Mouse (Mus musculus) hindbrain, postnatal 0 days (tissue): Measurements from ENCODE around the gene Cyp2j6. TPM values are rescaled to one million over a fixed set of nuclear protein-coding genes. Genes with fewer than 3 reads are reported as not detected.
A peak's percentile ranks its signal among the peaks of the same experiment; 100 is the strongest.
"Not testable (repeated sequence)": the region's sequence is repeated elsewhere in the genome, so short reads cannot be mapped to it uniquely, and the experiment has no call there.

ENCODE experiments used
- ATAC-seq: fragments of 200-750 bp; cut with Nextera tagmentation; 2 replicates; pipeline ENCODE4 v1.8.0; 2017; ENCODE audit warnings: mild to moderate bottlenecking, moderate TSS enrichment, moderate library complexity
- DNase-seq: peaks from one replicate; pipeline ENCODE4 v3.0.0-alpha.2; 2015; ENCODE audit warnings: low spot score
- H3K27ac ChIP-seq: fragments of 300-500 bp; sonication (generic); 2 replicates; pipeline ENCODE4 v1.5.1; 2014; ENCODE audit warnings: mild to moderate bottlenecking
- H3K27me3 ChIP-seq: fragments of 300-500 bp; sonication (generic); 2 replicates; pipeline ENCODE4 v1.6.1; 2014; ENCODE audit warnings: low read length, mixed read lengths; ENCODE audit not compliant: insufficient read depth
- H3K36me3 ChIP-seq: fragments of 300-500 bp; sonication (generic); 2 replicates; pipeline ENCODE4 v1.6.1; 2014; ENCODE audit warnings: low read length, mixed read lengths; ENCODE audit not compliant: insufficient read depth
- H3K4me1 ChIP-seq: fragments of 300-500 bp; sonication (generic); 2 replicates; pipeline ENCODE4 v1.6.1; 2014; ENCODE audit warnings: antibody characterized with exemption, low read length, mixed read lengths; ENCODE audit not compliant: insufficient read depth
- H3K4me2 ChIP-seq: fragments of 300-500 bp; sonication (generic); 2 replicates; pipeline ENCODE4 v1.6.1; 2014; ENCODE audit warnings: low read depth, mild to moderate bottlenecking, low read length, moderate library complexity, mixed read lengths
- H3K4me3 ChIP-seq: fragments of 300-500 bp; sonication (generic); 2 replicates; pipeline ENCODE4 v1.5.1; 2014; ENCODE audit warnings: low read length
- H3K9ac ChIP-seq: fragments of 300-500 bp; sonication (generic); replicated peaks from 2 replicates; pipeline ENCODE4 v1.6.1; 2014; ENCODE audit warnings: mild to moderate bottlenecking, low read length, moderate library complexity, mixed read lengths
- H3K9me3 ChIP-seq: fragments of 300-500 bp; sonication (generic); 2 replicates; pipeline ENCODE4 v1.6.1; 2016; ENCODE audit warnings: low read length, mixed read lengths
- CTCF ChIP-seq: IDR thresholded peaks from 2 replicates; pipeline ENCODE4 v1.5.1; 2016; ENCODE audit warnings: antibody characterized with exemption, control low read depth, low read depth
- WGBS: fragments of 180-500 bp; shearing (Covaris S2); extraction: QIAGEN DNeasy Blood & Tissue Kit; methylation state at CpG from one replicate; pipeline ENCODE4 v1.1.7; 2014; 5-methylcytosine and 5-hydroxymethylcytosine counted together
- polyA plus RNA-seq: library from polyadenylated mRNA; unstranded; fragments of >200 nt; fragmentation: Nextera tagmentation; extraction: Ambion mirVana; gene quantifications from 2 replicates; pipeline ENCODE4 v1.2.1, GENCODE M21; 2015
- total RNA-seq: library from RNA; depleted of rRNA; stranded (reverse); fragments of >200 nt; gene quantifications from 2 replicates; pipeline ENCODE4 v1.2.3, GENCODE M21; 2014; rRNA removed

Gene Cyp2j6
- total RNA-seq (9.1 and 9.3 TPM in 2 replicates), polyA plus RNA-seq (10.9 and 11.8 TPM in 2 replicates)

GRCm38 (mm10) chr4:96553133-96553819, at the start of gene Cyp2j6:
Gene Cyp2j6 (minus strand): TSS chr4:96553661.
- TF ChIP-seq CTCF: no peak
- peak; percentile 69 for DNase-seq
- no peaks in the 10 kb centered on the region for H3K27me3 ChIP-seq
- H3K4me3 ChIP-seq: peak within 1 kb of the TSS; percentile 67
- H3K9ac ChIP-seq: peak within 1 kb of the TSS; percentile 71
- WGBS: 2% methylated on average over 16 of the region's 16 CpGs
- H3K4me1 ChIP-seq: no peaks in the 10 kb centered on the region
- H3K36me3 ChIP-seq: no peaks in the 10 kb centered on the region
- peak; percentile 94 for ATAC-seq
- H3K4me2 ChIP-seq: peak within 1 kb of the TSS; percentile 86
- H3K27ac ChIP-seq: peak within 1 kb of the TSS; percentile 66; the same call in 1 of the 2 replicates
- H3K9me3 ChIP-seq: no peaks in the 10 kb centered on the region

GRCm38 (mm10) chr4:96591791-96592150, 38.3 kb upstream of the Cyp2j6 start:
- Histone ChIP-seq H3K9ac (peak overlapping the region; percentile 58; the same call in 1 of the 2 replicates), H3K9me3 (no peaks in the 10 kb centered on the region), H3K4me3 (peak overlapping the region; percentile 44), H3K36me3 (no peaks in the 10 kb centered on the region), H3K4me2 (peak overlapping the region; percentile 74), H3K4me1 (0 out of 2 replicates have a peak, but pooled peaks cover 3% of the 10 kb centered on the region), H3K27me3 (no peaks in the 10 kb centered on the region), H3K27ac (peak overlapping the region; percentile 85)
- ATAC-seq (peak; percentile 89), DNase-seq (peak; percentile 82)
- peak; percentile 27; the same call in 1 of the 2 replicates for TF ChIP-seq CTCF
- 17% methylated on average over 4 of the region's 4 CpGs for WGBS

GRCm38 (mm10) chr4:96590911-96591790, 37.7 kb upstream of the Cyp2j6 start, which contains the start of gene Cyp2j9:
Gene Cyp2j9 (minus strand): TSS chr4:96591578.
- Histone ChIP-seq H3K27me3 (no peaks in the 10 kb centered on the region), H3K4me3 (peak within 1 kb of the TSS; percentile 44), H3K36me3 (no peaks in the 10 kb centered on the region), H3K4me1 (0 out of 2 replicates have a peak, but pooled peaks cover 3% of the 10 kb centered on the region), H3K9ac (peak within 1 kb of the TSS; percentile 58), H3K27ac (peak within 1 kb of the TSS; percentile 85), H3K9me3 (no peaks in the 10 kb centered on the region), H3K4me2 (peak within 1 kb of the TSS; percentile 74)
- WGBS: 5% methylated on average over 18 of the region's 18 CpGs
- DNase-seq (peak; percentile 80), ATAC-seq (peak; percentile 93)
- no peak for TF ChIP-seq CTCF

GRCm38 (mm10) chr4:96581425-96582088, 28.1 kb upstream of the Cyp2j6 start:
- DNase-seq: no peak
- H3K4me3 ChIP-seq: no peak overlapping the region
- H3K9me3 ChIP-seq: no peaks in the 10 kb centered on the region
- no peaks in the 10 kb centered on the region for H3K4me1 ChIP-seq
- WGBS: 60% methylated on average over 1 of the region's 1 CpGs
- TF ChIP-seq CTCF: no peak
- H3K4me2 ChIP-seq: no peak overlapping the region
- no peaks in the 10 kb centered on the region for H3K36me3 ChIP-seq
- H3K27ac ChIP-seq: peak overlapping the region; percentile 45
- no peaks in the 10 kb centered on the region for H3K27me3 ChIP-seq
- no peak overlapping the region for H3K9ac ChIP-seq
- ATAC-seq: peak; percentile 64; the same call in 1 of the 2 replicates

GRCm38 (mm10) chr4:96580351-96580750, 26.9 kb upstream of the Cyp2j6 start:
- not testable (repeated sequence) for H3K4me2 ChIP-seq

GRCm38 (mm10) chr4:96569442-96569841, 16.0 kb upstream of the Cyp2j6 start:
- no peak for DNase-seq
- H3K4me2 ChIP-seq: no peak overlapping the region

More at GRCm38 (mm10) chr4:96580351-96580750, 26.9 kb upstream of the Cyp2j6 start:
- H3K4me1 ChIP-seq, H3K36me3 ChIP-seq, H3K27me3 ChIP-seq, H3K9ac ChIP-seq, ATAC-seq, H3K27ac ChIP-seq, H3K4me3 ChIP-seq, DNase-seq, H3K9me3 ChIP-seq: not testable (repeated sequence)
- 69% methylated on average over 6 of the region's 6 CpGs for WGBS

More at GRCm38 (mm10) chr4:96569442-96569841, 16.0 kb upstream of the Cyp2j6 start:
- no peak for ATAC-seq
- no peak for TF ChIP-seq CTCF
- no peaks in the 10 kb centered on the region for H3K36me3 ChIP-seq
- no peaks in the 10 kb centered on the region for H3K4me1 ChIP-seq
- no peaks in the 10 kb centered on the region for H3K27me3 ChIP-seq
- H3K9me3 ChIP-seq: no peaks in the 10 kb centered on the region
- no peak overlapping the region for H3K9ac ChIP-seq
- 72% methylated on average over 3 of the region's 3 CpGs for WGBS
- H3K4me3 ChIP-seq: no peak overlapping the region
- no peak overlapping the region for H3K27ac ChIP-seq
